Mouse (Mus musculus) myocyte (in vitro differentiated cells): ENCODE data around the gene Mlph.

Source experiments
- E2F4 ChIP-seq: IDR thresholded peaks from one replicate; pipeline ENCODE4 v1.6.1; 2011; ENCODE audit warnings: mild to moderate bottlenecking, control low read depth, moderate library complexity; ENCODE audit not compliant: insufficient read depth
- MAX ChIP-seq: IDR thresholded peaks from one replicate; pipeline ENCODE4 v1.6.1; 2011; ENCODE audit warnings: low read depth, mild to moderate bottlenecking, control low read depth
- MYOG ChIP-seq, 3 experiments: IDR thresholded peaks; one replicate each; pipeline ENCODE4 v1.6.1; 2011; ENCODE audit warnings: control low read depth in 2 of 3, low read depth in 2 of 3, mild to moderate bottlenecking in 2 of 3; ENCODE audit not compliant: insufficient read length in 2 of 3, control insufficient read depth in 1 of 3, insufficient read depth in 1 of 3
- POLR2A ChIP-seq: IDR thresholded peaks from one replicate; pipeline ENCODE4 v1.6.1; 2011; ENCODE audit warnings: low read depth, mild to moderate bottlenecking, control low read depth, moderate library complexity; ENCODE audit not compliant: insufficient read length
- TCF12 ChIP-seq: IDR thresholded peaks from one replicate; pipeline ENCODE4 v1.6.1; 2011; ENCODE audit warnings: mild to moderate bottlenecking, control low read depth; ENCODE audit not compliant: poor library complexity, insufficient read depth, severe bottlenecking
- TCF3 ChIP-seq: IDR thresholded peaks from one replicate; pipeline ENCODE4 v1.6.1; 2011; ENCODE audit warnings: low read depth, control low read depth; ENCODE audit not compliant: insufficient read length
- USF1 ChIP-seq: IDR thresholded peaks from one replicate; pipeline ENCODE4 v1.6.1; 2011; ENCODE audit warnings: low read depth, mild to moderate bottlenecking, control low read depth, moderate library complexity

DNA sequence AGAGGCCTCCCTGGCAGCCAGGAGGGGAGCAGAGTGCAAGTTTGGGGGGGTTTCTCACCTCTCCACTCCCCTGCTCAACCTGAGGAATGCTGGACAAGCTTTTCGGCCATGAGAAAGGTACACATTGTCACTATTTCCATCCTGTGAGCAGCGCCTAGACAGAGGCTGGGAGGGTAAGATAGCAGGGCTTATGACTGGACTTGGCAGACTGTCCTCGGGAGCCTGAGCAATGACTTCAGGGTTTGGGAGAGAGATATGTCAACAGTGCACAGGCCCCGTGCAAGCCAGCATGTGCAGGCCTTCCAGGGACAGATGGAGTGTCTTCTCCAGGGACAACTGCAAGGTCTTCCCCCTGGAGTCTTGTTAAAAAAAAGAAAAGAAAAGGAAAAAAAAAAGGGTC, 25.1 kb downstream of the Mlph start:
- TF ChIP-seq MYOG (IDR thresholded peaks at IDR 0.05; ENCODE audit: control insufficient read depth in 1 of 3, insufficient read depth in 1 of 3, insufficient read length in 2 of 3, low read depth in 2 of 3) (no peak), POLR2A (no peak), E2F4 (no peak), TCF12 (no peak), TCF3 (no peak), MAX (no peak), USF1 (no peak)
